Comparison of ENCODE assay signal across 1 mouse cellular context in the genomic region with DNA sequence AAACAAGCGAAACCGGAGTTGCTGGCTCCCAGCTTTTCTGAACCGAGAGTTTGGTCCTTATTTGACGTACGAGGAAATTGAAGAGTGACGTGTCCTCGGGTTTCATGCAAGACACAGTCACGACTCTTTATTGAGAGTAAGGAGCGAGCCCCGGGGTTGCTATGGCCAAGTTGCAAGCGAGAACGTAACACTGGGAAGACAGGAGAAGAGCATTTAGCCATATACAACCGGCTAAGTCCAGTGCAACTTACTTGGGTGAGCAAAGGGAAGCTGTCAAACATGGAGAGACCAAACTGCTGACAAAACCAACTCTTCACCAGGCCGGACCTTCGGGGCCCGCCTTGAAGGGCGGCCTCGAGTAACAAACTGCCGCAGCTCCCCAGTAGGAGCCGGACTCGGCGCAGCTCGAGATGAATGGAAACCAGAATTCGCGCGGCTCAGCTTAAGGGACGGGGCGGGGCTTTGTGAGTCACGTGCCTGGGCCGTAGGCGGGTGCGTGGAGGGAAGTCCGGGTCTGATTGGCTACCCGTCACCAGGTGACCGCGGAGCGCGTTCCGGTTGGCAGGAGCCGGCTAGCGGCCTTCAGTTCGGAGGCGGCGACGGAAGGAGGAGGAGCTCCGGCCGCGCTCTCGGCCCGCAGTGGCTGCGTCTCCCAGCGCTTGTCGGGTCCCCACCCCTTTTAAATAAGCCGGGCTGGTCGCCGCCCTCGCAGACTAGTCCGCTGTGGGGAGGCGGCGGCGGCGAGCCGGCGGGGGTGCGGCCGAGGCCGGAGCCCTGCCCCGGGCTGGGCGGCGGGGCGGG.
TF ChIP-seq lines count a peak whose summit lies in the region.

Gene Ccnyl1, plus strand, starts transcription at position 243 of the 801 bp plus-strand sequence.

TF ChIP-seq in CH12.LX, 34 proteins besides CTCF, POLR2A, EP300 and RAD21 (continued from another document):
- peak; percentile 47 for TF ChIP-seq NRF1 (IDR thresholded peaks at IDR 0.05; ENCODE audit: low read depth, low read length)
- peak; percentile 96 for TF ChIP-seq TBP (conservative IDR thresholded peaks at IDR 0.05; ENCODE audit: low read depth, low read length)
- peak; percentile 33; the same call in 1 of the 2 replicates for TF ChIP-seq UBTF (IDR thresholded peaks at IDR 0.05; ENCODE audit: low read depth, low read length)
- TF ChIP-seq SIN3A (IDR thresholded peaks at IDR 0.05; ENCODE audit: low read length), result peak; percentile 96
- no peak for TF ChIP-seq SMC3 (IDR thresholded peaks at IDR 0.05; ENCODE audit: low read depth, low read length)
- peak; percentile 87 for TF ChIP-seq BHLHE40 (IDR thresholded peaks at IDR 0.05; ENCODE audit: low read depth, low read length)
- no peak for TF ChIP-seq GABPA (IDR thresholded peaks at IDR 0.05; ENCODE audit: insufficient replicate concordance, low read depth, low read length)
- TF ChIP-seq KAT2A (IDR thresholded peaks at IDR 0.05; ENCODE audit: insufficient replicate concordance, low read length), result peak; percentile 61; the same call in 1 of the 2 replicates
- TF ChIP-seq MXI1 (IDR thresholded peaks at IDR 0.05; ENCODE audit: low read depth, low read length), result peak; percentile 73
- 0 out of 2 replicates have a peak, but pooled peaks have one; percentile 90 for TF ChIP-seq E2F4 (IDR thresholded peaks at IDR 0.05; ENCODE audit: insufficient replicate concordance, low read depth, low read length)
- TF ChIP-seq JUN (IDR thresholded peaks at IDR 0.05; ENCODE audit: insufficient read depth, low read depth, low read length), result no peak
- no peak for TF ChIP-seq ZNF384 (IDR thresholded peaks at IDR 0.05; ENCODE audit: low read depth, low read length)
- no peak for TF ChIP-seq ZKSCAN1 (IDR thresholded peaks at IDR 0.05; ENCODE audit: borderline replicate concordance, low read depth, low read length)
- no peak for TF ChIP-seq JUND (conservative IDR thresholded peaks at IDR 0.05; ENCODE audit: low read depth, low read length)
- peak; percentile 99 for TF ChIP-seq NELFE (IDR thresholded peaks at IDR 0.05; ENCODE audit: low read depth, low read length)
- TF ChIP-seq MEF2A (IDR thresholded peaks at IDR 0.05; ENCODE audit: borderline replicate concordance, low read depth, low read length), result peak; percentile 58; the same call in 1 of the 2 replicates
- TF ChIP-seq IRF4 (IDR thresholded peaks at IDR 0.05; ENCODE audit: low read depth, low read length), result peak; percentile 50; the same call in 1 of the 2 replicates
- TF ChIP-seq MAZ (IDR thresholded peaks at IDR 0.05; ENCODE audit: low read depth, low read length), result 0 out of 2 replicates have a peak, but pooled peaks have one; percentile 23
- TF ChIP-seq MYC (IDR thresholded peaks at IDR 0.05; ENCODE audit: low read depth, low read length), result peak; percentile 17; the same call in 1 of the 2 replicates
- peak; percentile 99 for TF ChIP-seq USF2 (conservative IDR thresholded peaks at IDR 0.05; ENCODE audit: low read depth, low read length)
